Comparison of ENCODE assay signal across 8 mouse cellular contexts in the genomic region with DNA sequence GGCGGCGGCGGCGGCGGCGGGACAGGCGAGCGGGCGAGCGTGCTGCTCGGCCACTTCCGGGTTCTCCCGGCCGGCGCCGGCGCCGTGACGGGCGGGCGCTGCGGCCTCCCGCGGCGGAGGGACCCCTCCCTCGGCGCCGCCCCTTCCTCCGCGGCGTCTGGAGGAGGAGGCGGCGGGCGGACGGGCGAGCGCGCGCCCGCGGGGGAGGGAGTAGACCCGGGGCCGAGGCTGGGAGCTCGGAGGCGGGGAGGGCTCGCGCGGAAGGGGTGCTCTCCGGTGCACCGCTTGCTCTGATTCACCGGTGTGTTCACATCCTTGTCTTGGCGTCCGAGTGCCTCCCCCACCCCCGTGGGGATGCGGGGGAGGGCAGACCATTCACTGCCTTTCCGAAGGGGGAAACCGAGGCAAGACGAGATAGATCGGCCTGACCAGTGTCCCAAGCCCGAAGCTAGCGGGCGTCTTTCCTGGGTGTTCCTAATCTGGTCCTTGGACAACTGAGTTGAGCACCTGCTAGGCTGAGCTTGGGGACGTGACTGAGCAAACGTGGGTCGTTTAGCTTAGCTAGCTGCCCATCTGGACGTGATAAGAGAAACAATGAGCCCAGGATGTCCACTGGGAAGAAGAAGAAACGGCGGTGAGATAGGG. TPM values are rescaled to one million over a fixed set of nuclear protein-coding genes. Genes with fewer than 3 reads are reported as not detected.
DNase-seq lines count a peak whose midpoint lies in the region; ATAC-seq and TF ChIP-seq lines count a peak whose summit lies in the region.

A gene (minus strand): TSS at position 121 of the 645 bp plus-strand sequence.

- no peaks in the 10 kb centered on the region for H3K36me3 ChIP-seq in hindbrain, embryonic 16.5 days (ENCODE audit: control insufficient read depth, insufficient read depth, low read length)

- in situ Hi-C loops in Patski (cut with MboI; ENCODE audit: low pct_unique_long_range_greater_than_20kb) = loop anchor here (5.0 kb wide), 2 partner anchors 92 to 233 kb away; no protein-coding TSS in a partner anchor

- CTCF ChIA-PET in Patski (lab: Charles Lee) = no interaction called here

- H3K4me2 ChIP-seq in hindbrain, embryonic 16.5 days (ENCODE audit: low read length) = peak within 1 kb of the TSS; percentile 78

- H3K27ac ChIP-seq in hindbrain, embryonic 16.5 days (ENCODE audit: low read depth, low read length) = peak within 1 kb of the TSS; percentile 91

- intact Hi-C loops in left cerebral cortex, postnatal 14 days (cut with DNase I) = loop anchor here (5.0 kb wide), 1 partner anchor 92 kb away; no protein-coding TSS in a partner anchor

- WGBS in hindbrain, embryonic 16.5 days = under 1% methylated on average over 36 of the region's 68 CpGs

- DNase-seq in Patski (ENCODE audit: low read depth, low spot score) = no peak
- peak; percentile 77 for DNase-seq in cerebellum, adult 9-10 months
- peak; percentile 66 to 70 for DNase-seq in frontal cortex, postnatal 36 days (ENCODE audit: low spot score in 2 of 2)
- peak; percentile 57 to 77 for DNase-seq in left cerebral cortex, postnatal 14 days (ENCODE audit: low spot score in 2 of 2)
- DNase-seq in right cerebral cortex, postnatal 25 days = peak; percentile 84
- DNase-seq in urinary bladder, postnatal 4 days (ENCODE audit: low spot score in 2 of 2) = peak; percentile 71 to 73

- H3K9me3 ChIP-seq in hindbrain, embryonic 16.5 days (ENCODE audit: control insufficient read depth, low read length) = no peaks in the 10 kb centered on the region

- H3K4me1 ChIP-seq in hindbrain, embryonic 16.5 days (ENCODE audit: control insufficient read depth, insufficient read depth, low read depth, low read length) = peaks cover 14% of the 10 kb centered on the region

- no peak for TF ChIP-seq CTCF in Patski (IDR thresholded peaks at IDR 0.05)

- peak within 1 kb of the TSS; percentile 78 for H3K9ac ChIP-seq in hindbrain, embryonic 16.5 days (ENCODE audit: low read depth, low read length)

- peak within 1 kb of the TSS; percentile 84 for H3K4me3 ChIP-seq in hindbrain, embryonic 16.5 days (ENCODE audit: low read length)

- H3K27me3 ChIP-seq in Patski = peaks cover 8% of the 10 kb centered on the region
- no peaks in the 10 kb centered on the region for H3K27me3 ChIP-seq in hindbrain, embryonic 16.5 days (replicated peaks; ENCODE audit: control insufficient read depth, insufficient read depth, low read length)

- ATAC-seq in Patski = peak; percentile 88
- peak; percentile 88 for ATAC-seq in hindbrain, embryonic 16.5 days
- peak; percentile 75 for ATAC-seq in megakaryocyte-erythroid progenitor cell, adult 5-6 weeks (replicated peaks; ENCODE audit: low FRiP score, low TSS enrichment, poor library complexity, severe bottlenecking)

- POLR2A ChIA-PET in Patski (lab: Charles Lee) = no interaction called here

RNA-seq across cellular contexts. Expression of the gene that starts here (rescaled TPM):
- 30.3 TPM for polyA plus RNA-seq in Patski (2021)
- polyA plus RNA-seq in hindbrain, embryonic 16.5 days (2015; fragmentation: Nextera tagmentation; extraction: Ambion mirVana) = 16.3 and 18.3 TPM in 2 replicates
- 100 to 1,000 TPM; 139 to 140 TPM for total RNA-seq in left cerebral cortex, postnatal 14 days (2021)
- total RNA-seq in megakaryocyte-erythroid progenitor cell, adult 5-6 weeks (2014; fragmentation: Nextera tagmentation) = 5.5 and 6.1 TPM in 2 replicates
- 5.3 and 12.6 TPM in 2 replicates for total RNA-seq in megakaryocyte-erythroid progenitor cell, adult 5-6 weeks (2017)

Comparison
In these comparisons a context has a peak if more than half of its experiments do, and no peak if none do; other contexts are left out.
1. RNA of the gene that starts here (total RNA-seq): 139 to 140 TPM in left cerebral cortex, postnatal 14 days; 5.3 to 12.6 TPM in megakaryocyte-erythroid progenitor cell, adult 5-6 weeks; every median in the first group is over 10 times any median in the second.
2. Peak in every context shown above with its lines, with median percentiles within 50 percentile points of each other: ATAC-seq.